Mouse (Mus musculus) thymus, adult 2 months (tissue): Measurements from ENCODE around the gene Rassf7. TPM values are rescaled to one million over a fixed set of nuclear protein-coding genes. Genes with fewer than 3 reads are reported as not detected.

Source experiments
- DNase-seq: peaks from one replicate; pipeline ENCODE4 v3.0.0; 2021
- H3K27ac ChIP-seq: fragments of 200-500 bp; 2 replicates; pipeline ENCODE4 v1.5.1; 2012; ENCODE audit warnings: low read length, control low read depth; ENCODE audit not compliant: control insufficient read depth, insufficient read depth
- H3K27me3 ChIP-seq: fragments of 200-500 bp; 2 replicates; pipeline ENCODE4 v1.6.1; 2012; ENCODE audit warnings: mild to moderate bottlenecking, low read length, moderate library complexity, mixed read lengths; ENCODE audit not compliant: control insufficient read depth, insufficient read depth
- H3K36me3 ChIP-seq: fragments of 200-500 bp; 2 replicates; pipeline ENCODE4 v1.6.1; 2012; ENCODE audit warnings: mild to moderate bottlenecking, low read length, moderate library complexity; ENCODE audit not compliant: control insufficient read depth, insufficient read depth
- H3K4me1 ChIP-seq: fragments of 200-500 bp; replicated peaks from 2 replicates; pipeline ENCODE4 v1.6.1; 2012; ENCODE audit warnings: low read length; ENCODE audit not compliant: control insufficient read depth, insufficient read depth
- H3K4me3 ChIP-seq: fragments of 200-500 bp; 2 replicates; pipeline ENCODE4 v1.5.1; 2012; ENCODE audit warnings: mild to moderate bottlenecking, low read length, control low read depth, moderate library complexity; ENCODE audit not compliant: control insufficient read depth, insufficient read depth
- CTCF ChIP-seq: fragments of 200-500 bp; IDR thresholded peaks from 2 replicates; pipeline ENCODE4 v1.5.1; 2012; ENCODE audit warnings: mild to moderate bottlenecking, control low read depth, low read length, moderate library complexity, borderline replicate concordance; ENCODE audit not compliant: control insufficient read depth, poor library complexity, insufficient read depth; ENCODE audit errors: extremely low read depth
- POLR2A ChIP-seq: fragments of 200-500 bp; IDR thresholded peaks from 2 replicates; pipeline ENCODE4 v1.6.1; 2012; ENCODE audit warnings: mild to moderate bottlenecking, low read length, control low read depth, moderate library complexity; ENCODE audit not compliant: control insufficient read depth, poor library complexity, insufficient read depth; ENCODE audit errors: extremely low read depth
- WGBS: fragments of 180-500 bp; shearing (Covaris S2); methylation state at CpG from one replicate; pipeline ENCODE4 v1.1.7; 2018; 5-methylcytosine and 5-hydroxymethylcytosine counted together
- polyA plus RNA-seq: library from polyadenylated mRNA; depleted of rRNA; stranded (reverse); fragments of >200 nt; gene quantifications from 2 replicates; pipeline ENCODE4 v1.2.3, GENCODE M21; 2012

Rassf7 gene
- polyA plus RNA-seq, 1 experiment: 29.8 TPM

DNA sequence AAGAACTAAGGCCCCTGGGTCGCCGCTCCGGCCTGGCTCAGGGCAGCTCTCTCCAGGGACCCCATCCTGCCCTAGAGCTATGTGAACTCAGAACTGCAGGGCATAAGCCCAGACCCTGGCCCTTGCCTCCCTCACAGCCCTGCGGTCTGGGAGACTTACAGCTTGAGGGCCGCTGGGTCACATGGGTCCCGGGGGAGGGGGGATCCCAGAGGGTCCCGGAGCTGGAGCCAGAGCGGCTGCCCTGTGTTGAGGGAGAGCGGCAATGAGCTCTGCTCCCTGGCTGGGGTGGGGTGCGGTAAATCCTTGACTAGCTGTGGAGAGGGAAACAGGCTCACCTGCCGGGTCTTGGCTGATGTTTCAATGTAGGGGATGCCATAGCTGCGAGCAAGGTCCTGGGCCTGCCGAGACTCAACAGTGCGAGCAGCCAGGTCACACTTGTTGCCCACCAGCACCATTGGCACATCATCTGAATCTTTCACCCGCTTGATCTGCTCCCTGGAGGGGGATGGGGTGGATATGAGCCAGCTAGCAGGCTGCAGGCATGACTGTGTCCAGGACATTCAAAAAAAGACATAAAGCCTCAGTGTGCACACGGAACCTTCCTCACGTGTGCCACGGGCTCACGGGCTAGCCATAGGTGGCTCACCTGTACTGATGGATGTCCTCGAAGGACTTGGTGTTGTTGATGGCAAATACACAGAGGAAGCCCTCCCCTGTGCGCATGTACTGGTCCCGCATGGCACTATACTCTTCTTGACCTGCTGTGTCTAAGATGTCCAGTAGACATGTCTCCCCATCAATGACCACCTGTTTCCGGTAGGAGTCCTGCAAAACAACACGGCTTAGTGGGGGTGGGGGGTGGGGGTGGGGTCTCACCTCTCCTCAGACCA lies 23.6 kb upstream of the Rassf7 start:
- TF ChIP-seq POLR2A (no peak), CTCF (no peak)
- H3K4me3 ChIP-seq: no peak overlapping the region

DNA sequence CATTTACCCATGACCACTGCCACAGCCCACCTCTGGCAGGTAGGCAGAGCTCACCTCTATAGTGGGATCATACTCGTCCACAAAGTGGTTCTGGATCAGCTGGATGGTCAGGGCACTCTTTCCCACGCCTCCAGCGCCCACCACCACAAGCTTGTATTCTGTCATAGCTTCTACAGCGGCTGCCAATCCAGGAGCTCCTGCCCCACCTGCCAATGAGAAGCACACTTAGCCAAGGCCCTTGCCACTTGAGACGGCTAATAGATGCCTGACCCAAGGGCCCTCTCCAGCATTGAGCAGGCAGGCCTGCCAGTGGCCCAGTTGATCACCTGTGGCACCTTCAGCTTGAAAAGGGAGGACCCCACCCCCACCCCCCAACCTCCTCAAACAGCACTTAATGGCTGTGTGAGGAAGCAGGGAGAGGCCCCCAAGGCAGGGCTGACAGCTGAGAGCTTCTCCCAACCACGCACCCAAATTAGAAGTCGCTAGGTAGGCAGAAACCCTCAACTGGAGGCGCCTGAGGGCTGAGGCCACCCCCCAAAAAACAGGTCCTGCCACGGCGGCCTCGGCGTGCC lies 22.8 kb upstream of the Rassf7 start:
- no peak overlapping the region for H3K27ac ChIP-seq
- H3K4me1 ChIP-seq: peaks cover 12% of the 10 kb centered on the region
- no peak for DNase-seq
- H3K36me3 ChIP-seq: peaks cover 15% of the 10 kb centered on the region
- peak overlapping the region; percentile 89 for H3K4me3 ChIP-seq
- H3K27me3 ChIP-seq: no peaks in the 10 kb centered on the region
- TF ChIP-seq CTCF (no peak), POLR2A (no peak)
- 36% methylated on average over 12 of the region's 12 CpGs for WGBS

More for the DNA sequence above, 23.6 kb upstream of the Rassf7 start:
- H3K4me1 ChIP-seq: peaks cover 12% of the 10 kb centered on the region
- 97% methylated on average over 24 of the region's 24 CpGs for WGBS
- H3K27me3 ChIP-seq: no peaks in the 10 kb centered on the region
- peaks cover 15% of the 10 kb centered on the region for H3K36me3 ChIP-seq
- no peak overlapping the region for H3K27ac ChIP-seq
- no peak for DNase-seq

DNA sequence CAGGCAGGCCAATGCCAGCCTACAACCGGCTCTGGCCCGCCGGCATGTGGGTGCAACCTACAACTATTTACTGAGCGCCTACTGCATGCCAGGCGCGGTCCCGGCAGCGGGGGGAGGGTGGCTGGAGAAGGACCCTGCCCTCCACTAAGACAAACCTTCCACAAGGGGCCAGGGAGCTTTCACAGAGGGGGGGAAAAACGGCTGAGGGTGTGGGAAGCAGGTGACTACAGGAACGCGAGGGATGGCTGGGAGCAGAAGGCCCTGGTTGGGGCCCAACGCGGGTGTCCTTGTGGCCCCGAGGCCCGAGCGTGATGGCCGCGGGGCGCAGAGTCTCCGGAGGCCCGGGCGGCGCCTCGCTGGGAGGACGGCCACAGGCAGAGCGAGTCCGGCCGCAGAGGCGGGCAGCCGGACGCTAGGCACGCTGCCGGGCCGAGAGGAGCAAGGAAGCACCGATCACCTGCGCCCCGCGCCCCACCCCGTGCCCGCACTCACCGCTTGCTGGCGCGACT lies 22.3 kb upstream of the Rassf7 start:
- Histone ChIP-seq H3K36me3 (peaks cover 15% of the 10 kb centered on the region), H3K27me3 (no peaks in the 10 kb centered on the region), H3K27ac (no peak overlapping the region), H3K4me1 (peaks cover 12% of the 10 kb centered on the region), H3K4me3 (peak overlapping the region; percentile 89)
- 1% methylated on average over 43 of the region's 43 CpGs for WGBS
- TF ChIP-seq POLR2A: no peak
- no peak for TF ChIP-seq CTCF
- DNase-seq: peak; percentile 46

DNA sequence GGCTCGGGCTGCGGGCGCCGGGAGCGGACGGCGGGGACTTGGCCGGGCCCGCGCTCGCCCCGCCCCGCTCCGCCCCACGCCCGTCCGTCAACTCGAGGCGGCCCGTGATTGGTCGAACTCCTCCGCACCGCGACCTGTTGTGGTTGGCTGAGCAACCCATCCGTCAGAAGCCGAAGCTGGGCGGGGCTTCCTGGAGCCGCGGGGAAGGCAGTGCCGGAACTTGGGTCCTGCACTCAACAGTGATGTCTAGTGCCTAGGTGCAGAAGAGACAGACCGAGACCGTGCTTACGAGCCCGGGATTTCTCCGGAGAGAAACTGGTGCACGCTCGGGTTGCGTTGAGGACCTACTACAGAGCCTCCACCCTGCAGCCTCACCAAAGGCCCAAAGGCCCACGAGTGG lies 21.7 kb upstream of the Rassf7 start, which contains the start of the genes Hras and Lrrc56:
Hras (minus strand) TSS at position 58 of the 400 bp plus-strand sequence.
Lrrc56 (plus strand) TSS at position 210 of the 400 bp plus-strand sequence.
- 1% methylated on average over 27 of the region's 39 CpGs for WGBS
- peak within 1 kb of the TSS; percentile 86 for H3K27ac ChIP-seq
- peak; percentile 98 for DNase-seq
- TF ChIP-seq CTCF: no peak; the same call in 1 of the 2 replicates
- peak; percentile 93 for TF ChIP-seq POLR2A
- H3K4me3 ChIP-seq: peak within 1 kb of the TSS; percentile 94
- H3K36me3 ChIP-seq: peaks cover 15% of the 10 kb centered on the region
- no peaks in the 10 kb centered on the region for H3K27me3 ChIP-seq
- H3K4me1 ChIP-seq: peaks cover 12% of the 10 kb centered on the region

DNA sequence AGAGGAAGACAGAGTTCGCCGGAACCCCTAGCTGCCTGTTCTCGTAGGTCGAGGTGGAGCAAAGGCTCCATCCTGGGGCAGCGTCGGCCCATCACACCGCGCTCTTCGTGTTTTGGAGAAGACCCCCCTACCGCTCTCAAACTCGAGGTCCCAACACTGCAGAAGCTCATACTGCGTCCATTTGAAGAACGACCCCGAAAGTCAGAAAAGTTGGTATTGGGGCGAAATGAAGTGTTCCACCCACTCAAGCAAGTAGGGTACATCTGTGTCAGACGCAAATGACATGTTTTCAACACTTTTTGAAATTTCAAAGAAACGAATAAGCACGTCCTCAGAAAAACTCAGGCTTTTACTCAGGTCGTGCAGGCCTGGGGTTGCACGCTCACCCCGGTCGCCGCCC lies 21.3 kb upstream of the Rassf7 start:
- Histone ChIP-seq H3K36me3 (peaks cover 13% of the 10 kb centered on the region), H3K27ac (peak overlapping the region; percentile 86), H3K4me3 (peak overlapping the region; percentile 94), H3K4me1 (peaks cover 12% of the 10 kb centered on the region), H3K27me3 (no peaks in the 10 kb centered on the region)
- no peak for DNase-seq
- WGBS: under 1% methylated on average over 23 of the region's 23 CpGs
- TF ChIP-seq CTCF (no peak), POLR2A (no peak)

DNA sequence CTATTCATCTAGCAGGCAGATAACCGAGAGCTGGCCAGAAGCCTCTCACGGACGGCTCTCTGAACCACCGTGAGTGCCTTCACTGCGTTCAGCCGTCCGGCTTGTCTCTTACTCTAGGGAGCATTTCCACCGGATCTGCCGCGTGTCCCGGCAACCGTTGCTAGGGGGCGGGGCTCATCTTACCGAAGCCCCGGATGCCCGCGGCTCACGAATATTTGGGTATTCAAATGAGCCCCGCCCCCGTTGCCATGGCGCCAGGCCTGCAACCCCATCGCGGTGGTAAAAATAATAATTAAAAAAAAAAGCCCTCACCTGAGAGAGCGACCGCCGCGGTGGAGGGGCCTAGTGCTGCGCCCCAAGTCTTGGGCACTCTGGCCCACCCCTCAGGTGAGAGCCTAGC lies 20.8 kb upstream of the Rassf7 start:
- H3K27ac ChIP-seq: peak overlapping the region; percentile 86
- H3K27me3 ChIP-seq: no peaks in the 10 kb centered on the region
- H3K4me3 ChIP-seq: peak overlapping the region; percentile 94
- H3K4me1 ChIP-seq: peaks cover 12% of the 10 kb centered on the region
- DNase-seq: peak; percentile 95
- peaks cover 13% of the 10 kb centered on the region for H3K36me3 ChIP-seq
- 1% methylated on average over 28 of the region's 28 CpGs for WGBS
- TF ChIP-seq CTCF (no peak), POLR2A (no peak)
